Mouse (Mus musculus): ENCODE measurements around the gene Hgd.

The Hgd gene

GRCm38 (mm10) chr16:37670666-37671283 is 90.8 kb downstream of the Hgd start:
- no peak for DNase-seq (ENCODE audit: low read depth, low spot score)

DNA sequence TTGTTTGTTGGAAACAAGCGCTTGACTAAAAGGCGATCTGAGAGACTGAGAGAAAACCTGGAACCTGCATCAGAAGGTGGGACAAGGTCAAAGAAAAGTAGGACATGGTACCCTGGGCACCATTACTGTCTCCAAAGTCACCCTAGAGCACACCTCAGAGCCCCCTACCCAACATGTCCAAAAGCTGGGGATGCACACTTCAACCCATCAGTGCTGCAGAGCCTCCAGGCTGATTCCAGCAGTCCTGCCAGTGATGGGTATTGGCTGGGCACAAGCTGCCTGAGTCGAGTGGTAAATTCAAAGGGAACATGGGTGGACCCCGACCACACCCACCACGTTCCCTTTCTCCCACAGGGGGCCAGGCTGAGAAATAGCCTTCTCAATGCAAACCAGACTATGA is 95.4 kb downstream of the Hgd start:
- no peak for DNase-seq (ENCODE audit: low read depth, low spot score)

DNA sequence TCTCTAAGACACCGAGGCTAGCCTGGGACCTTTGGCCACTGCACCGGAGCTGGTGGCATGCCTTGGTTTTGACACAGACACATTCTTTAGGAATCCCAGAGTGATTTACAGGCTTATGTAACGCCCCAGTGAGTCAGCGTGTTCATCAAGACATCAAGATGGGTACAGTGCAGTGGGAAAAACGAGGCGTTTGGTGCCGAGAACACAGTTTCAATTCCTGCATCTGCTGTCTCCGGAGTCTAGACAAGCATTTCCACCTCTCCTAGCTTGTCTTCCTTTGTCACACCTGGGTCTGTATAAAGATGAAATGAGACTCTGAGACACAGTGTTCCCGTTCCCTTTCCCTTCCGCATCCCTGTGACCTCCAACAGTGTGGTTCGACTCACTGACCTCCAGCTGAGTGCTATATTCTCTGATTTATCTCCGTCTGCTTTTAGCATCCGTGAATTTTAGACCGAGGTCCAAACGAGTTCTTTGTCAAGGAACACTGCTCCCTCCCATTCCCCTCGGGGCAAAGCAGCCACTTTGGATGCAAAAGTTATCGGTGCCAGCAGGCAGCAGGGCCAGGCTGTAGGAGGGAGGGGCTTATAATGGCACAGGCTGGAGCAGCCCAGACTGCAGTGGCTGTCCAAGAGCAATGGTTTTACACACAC is 96.2 kb downstream of the Hgd start:
- DNase-seq (ENCODE audit: low read depth, low spot score), result no peak

DNA sequence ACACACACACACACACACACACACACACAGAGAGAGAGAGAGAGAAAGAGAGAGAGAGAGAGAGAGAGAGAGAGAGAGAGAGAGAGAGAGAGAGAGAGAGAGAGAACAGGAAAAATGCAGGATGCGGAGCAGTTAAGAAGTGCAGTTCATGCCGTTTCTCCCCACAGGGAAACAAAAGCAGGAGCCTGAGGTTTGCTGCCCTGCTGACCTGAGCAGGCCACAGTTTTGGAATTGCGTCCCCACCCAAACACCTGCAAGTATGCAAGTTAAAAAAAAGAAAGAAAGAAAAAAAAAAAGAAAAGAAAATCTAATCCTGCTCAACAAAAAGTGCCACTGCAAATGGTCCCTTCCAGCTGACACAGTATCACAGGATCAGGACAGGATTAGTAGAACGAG is 96.7 kb downstream of the Hgd start:
- DNase-seq (ENCODE audit: low read depth, low spot score), result no peak

GRCm38 (mm10) chr16:37677586-37677985 is 97.6 kb downstream of the Hgd start:
- no peak for DNase-seq (ENCODE audit: low read depth, low spot score)

DNA sequence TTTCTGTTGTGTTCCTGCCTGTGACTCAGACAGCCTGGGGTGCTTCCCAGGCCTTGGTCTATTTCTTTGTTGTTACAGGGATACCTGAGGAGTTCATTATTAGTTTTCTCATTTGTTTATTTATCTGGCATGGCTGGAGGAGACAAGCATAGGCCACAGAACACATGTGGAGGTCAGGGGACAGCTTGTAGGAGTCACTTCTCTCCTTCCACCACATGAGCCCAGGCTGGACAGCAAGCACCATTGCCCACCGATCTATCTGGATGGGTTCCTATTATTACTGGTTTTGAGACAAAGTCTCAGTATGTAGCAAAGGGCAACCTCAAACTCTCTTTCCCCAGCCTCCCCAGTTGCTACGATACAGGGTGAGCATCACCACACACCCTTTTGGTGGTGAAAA is 100.3 kb downstream of the Hgd start:
- DNase-seq (ENCODE audit: low read depth, low spot score), result no peak

GRCm38 (mm10) chr16:37680831-37681230 is 100.9 kb downstream of the Hgd start:
- DNase-seq (ENCODE audit: low read depth, low spot score), result no peak
